Mouse (Mus musculus) small intestine, adult 2 months (tissue): ENCODE measurements around the gene Ccnd3.

ENCODE experiments used
- CTCF ChIP-seq: fragments of 200-500 bp; IDR thresholded peaks from 2 replicates; pipeline ENCODE4 v1.5.1; 2012; ENCODE audit warnings: low read depth, mild to moderate bottlenecking, control low read depth, inconsistent platforms, low read length, moderate library complexity, mixed read lengths; ENCODE audit not compliant: insufficient replicate concordance, insufficient read length; ENCODE audit errors: extremely low read depth
- POLR2A ChIP-seq: fragments of 200-500 bp; IDR thresholded peaks from 2 replicates; pipeline ENCODE4 v1.6.1; 2012; ENCODE audit warnings: low read depth, mild to moderate bottlenecking, control low read depth, inconsistent platforms, low read length, moderate library complexity

DNA sequence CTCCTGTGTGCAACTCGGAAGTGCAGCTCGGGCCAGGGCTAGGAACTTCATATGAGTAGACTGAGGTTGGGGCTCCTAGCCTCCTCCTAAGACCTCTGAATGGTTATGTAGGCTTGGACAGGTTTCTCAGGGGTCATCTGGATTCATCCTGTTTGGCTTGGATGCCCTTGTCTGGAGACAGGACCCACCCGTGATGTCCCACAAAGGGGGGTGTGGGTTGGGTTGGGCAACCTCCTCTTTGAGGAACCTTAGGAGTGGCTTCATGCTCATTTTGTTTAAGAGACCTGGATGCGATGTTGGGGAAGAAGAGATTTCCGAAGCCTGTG, 92.0 kb downstream of the Ccnd3 start:
- no peak for TF ChIP-seq CTCF
- TF ChIP-seq POLR2A = no peak
